Mouse (Mus musculus) forebrain, embryonic 11.5 days (tissue): Measurements from ENCODE around the gene Aldh1l2. TPM values are rescaled to one million over a fixed set of nuclear protein-coding genes. Genes with fewer than 3 reads are reported as not detected.

Experiments
- ATAC-seq: fragments of 200-750 bp; cut with Nextera tagmentation; replicated peaks from 2 replicates; pipeline ENCODE4 v1.8.0; 2017; ENCODE audit warnings: moderate TSS enrichment; ENCODE audit not compliant: low FRiP score
- DNase-seq: peaks from one replicate; pipeline ENCODE4 v3.0.0-alpha.2; 2017; ENCODE audit warnings: low spot score
- H3K27ac ChIP-seq: fragments of 300-500 bp; sonication (generic); 2 replicates; pipeline ENCODE4 v1.5.1; 2014; ENCODE audit warnings: low read depth, low read length
- H3K27me3 ChIP-seq: fragments of 300-500 bp; sonication (generic); 2 replicates; pipeline ENCODE4 v1.6.1; 2014; ENCODE audit warnings: mild to moderate bottlenecking, low read length, mixed read lengths; ENCODE audit not compliant: control insufficient read depth, insufficient read depth
- H3K36me3 ChIP-seq: fragments of 300-500 bp; sonication (generic); 2 replicates; pipeline ENCODE4 v1.6.1; 2014; ENCODE audit warnings: mild to moderate bottlenecking, low read length, moderate library complexity, mixed read lengths; ENCODE audit not compliant: control insufficient read depth, insufficient read depth
- H3K4me1 ChIP-seq: fragments of 300-500 bp; sonication (generic); replicated peaks from 2 replicates; pipeline ENCODE4 v1.6.1; 2014; ENCODE audit warnings: low read length, mixed read lengths; ENCODE audit not compliant: control insufficient read depth, insufficient read depth
- H3K4me2 ChIP-seq: fragments of 300-500 bp; sonication (generic); 2 replicates; pipeline ENCODE4 v1.6.1; 2014; ENCODE audit warnings: low read depth, mild to moderate bottlenecking, low read length, moderate library complexity, mixed read lengths; ENCODE audit not compliant: severe bottlenecking
- H3K4me3 ChIP-seq: fragments of 300-500 bp; sonication (generic); 2 replicates; pipeline ENCODE4 v1.5.1; 2014; ENCODE audit warnings: low read depth, low read length
- H3K9ac ChIP-seq: fragments of 300-500 bp; sonication (generic); 2 replicates; pipeline ENCODE4 v1.6.1; 2014; ENCODE audit warnings: low read length
- H3K9me3 ChIP-seq: fragments of 300-500 bp; sonication (generic); 2 replicates; pipeline ENCODE4 v1.6.1; 2016; ENCODE audit warnings: low read length, mixed read lengths; ENCODE audit not compliant: control insufficient read depth
- WGBS: fragments of 180-500 bp; shearing (Covaris S2); extraction: QIAGEN DNeasy Blood & Tissue Kit; methylation state at CpG from one replicate; pipeline ENCODE4 v1.1.7; 2014; 5-methylcytosine and 5-hydroxymethylcytosine counted together
- polyA plus RNA-seq: library from polyadenylated mRNA; unstranded; fragments of >200 nt; fragmentation: Nextera tagmentation; extraction: Ambion mirVana; gene quantifications from 2 replicates; pipeline ENCODE4 v1.2.1, GENCODE M21; 2014

Aldh1l2 gene
- polyA plus RNA-seq, 1 experiment from 2014 or later: 7.1 TPM

- Histone ChIP-seq H3K4me1 (no peaks in the 10 kb centered on the region), H3K4me2 (no peak overlapping the region), H3K27me3 (no peaks in the 10 kb centered on the region), H3K27ac (no peak overlapping the region), H3K4me3 (no peak overlapping the region), H3K9me3 (no peaks in the 10 kb centered on the region; the same call in 1 of the 2 replicates), H3K36me3 (no peaks in the 10 kb centered on the region), H3K9ac (no peak overlapping the region)
- ATAC-seq: no peak
- 64% methylated on average over 8 of the region's 8 CpGs for WGBS
- no peak for DNase-seq
These were observed 24.8 kb downstream of the Aldh1l2 start for GRCm38 (mm10) chr10:83508962-83509660.

- no peak overlapping the region for H3K27ac ChIP-seq
- no peaks in the 10 kb centered on the region; the same call in 1 of the 2 replicates for H3K36me3 ChIP-seq
- no peak overlapping the region for H3K4me3 ChIP-seq
- no peak overlapping the region for H3K4me2 ChIP-seq
- H3K27me3 ChIP-seq: no peaks in the 10 kb centered on the region
- 87% methylated on average over 13 of the region's 13 CpGs for WGBS
- no peaks in the 10 kb centered on the region for H3K4me1 ChIP-seq
- DNase-seq (no peak), ATAC-seq (no peak)
- no peaks in the 10 kb centered on the region for H3K9me3 ChIP-seq
- no peak overlapping the region for H3K9ac ChIP-seq
These were observed 36.6 kb downstream of the Aldh1l2 start for GRCm38 (mm10) chr10:83497321-83497720.

- 91% methylated on average over 6 of the region's 6 CpGs for WGBS
- Histone ChIP-seq H3K9ac (no peak overlapping the region), H3K4me1 (no peaks in the 10 kb centered on the region), H3K4me2 (no peak overlapping the region), H3K4me3 (no peak overlapping the region), H3K27me3 (no peaks in the 10 kb centered on the region), H3K36me3 (no peaks in the 10 kb centered on the region), H3K9me3 (no peaks in the 10 kb centered on the region), H3K27ac (no peak overlapping the region)
- ATAC-seq: no peak
- DNase-seq: no peak
These were observed 43.4 kb downstream of the Aldh1l2 start for GRCm38 (mm10) chr10:83490506-83490905.

- Histone ChIP-seq H3K4me1 (no peaks in the 10 kb centered on the region), H3K4me3 (no peak overlapping the region), H3K9me3 (no peaks in the 10 kb centered on the region), H3K9ac (no peak overlapping the region), H3K27me3 (no peaks in the 10 kb centered on the region), H3K4me2 (no peak overlapping the region), H3K36me3 (no peaks in the 10 kb centered on the region), H3K27ac (no peak overlapping the region)
- 87% methylated on average over 5 of the region's 5 CpGs for WGBS
- ATAC-seq (no peak), DNase-seq (no peak)
These were observed 56.7 kb downstream of the Aldh1l2 start for GRCm38 (mm10) chr10:83477286-83477685.

- Histone ChIP-seq H3K27ac (no peak overlapping the region), H3K4me1 (no peaks in the 10 kb centered on the region), H3K4me2 (no peak overlapping the region), H3K36me3 (no peaks in the 10 kb centered on the region), H3K9me3 (no peaks in the 10 kb centered on the region), H3K27me3 (no peaks in the 10 kb centered on the region), H3K9ac (no peak overlapping the region), H3K4me3 (no peak overlapping the region)
- 96% methylated on average over 13 of the region's 13 CpGs for WGBS
- ATAC-seq: no peak
- DNase-seq: no peak
These were observed 58.7 kb downstream of the Aldh1l2 start for GRCm38 (mm10) chr10:83475226-83475625.

GRCm38 (mm10) chr10:83457531-83457930 is 76.4 kb downstream of the Aldh1l2 start:
- Histone ChIP-seq H3K36me3 (no peaks in the 10 kb centered on the region), H3K27me3 (no peaks in the 10 kb centered on the region), H3K4me3 (no peak overlapping the region), H3K9me3 (peaks cover 6% of the 10 kb centered on the region; the same call in 1 of the 2 replicates), H3K4me2 (no peak overlapping the region), H3K27ac (no peak overlapping the region), H3K9ac (no peak overlapping the region), H3K4me1 (no peaks in the 10 kb centered on the region)
- ATAC-seq (no peak), DNase-seq (no peak)
- 89% methylated on average over 3 of the region's 3 CpGs for WGBS

- no peak for ATAC-seq
- Histone ChIP-seq H3K27me3 (no peaks in the 10 kb centered on the region), H3K4me2 (no peak overlapping the region), H3K27ac (no peak overlapping the region), H3K36me3 (no peaks in the 10 kb centered on the region), H3K4me1 (no peaks in the 10 kb centered on the region), H3K9me3 (peaks cover 4% of the 10 kb centered on the region; the same call in 1 of the 2 replicates), H3K4me3 (no peak overlapping the region), H3K9ac (no peak overlapping the region)
- 93% methylated on average over 7 of the region's 7 CpGs for WGBS
- no peak for DNase-seq
These were observed 85.4 kb downstream of the Aldh1l2 start for GRCm38 (mm10) chr10:83448582-83448981.
